Mouse (Mus musculus): ENCODE measurements around the gene Adgrv1.
A peak's percentile ranks its signal among the peaks of the same experiment; 100 is the strongest.

Gene Adgrv1

DNA sequence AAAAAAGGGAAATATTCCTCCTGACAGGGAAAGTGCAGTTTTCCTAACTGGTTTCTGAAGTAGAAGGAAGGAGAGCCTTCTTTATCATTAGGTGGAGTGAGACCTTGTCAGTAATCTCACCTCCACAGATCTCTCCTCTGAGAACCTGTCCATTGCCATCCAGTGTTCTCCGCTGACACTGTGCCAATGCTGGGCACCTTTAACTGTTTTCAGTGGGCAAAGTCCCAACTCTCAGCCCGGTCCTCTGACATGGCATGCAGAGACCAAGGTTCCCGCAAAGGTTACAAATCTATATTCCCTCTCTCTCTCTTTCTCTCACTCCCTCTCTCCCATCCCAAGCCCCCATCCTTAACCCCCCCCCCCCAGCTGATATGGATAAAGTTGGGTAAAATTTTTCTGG is 230.1 kb downstream of the Adgrv1 start:
- peak; percentile 38 for DNase-seq

DNA sequence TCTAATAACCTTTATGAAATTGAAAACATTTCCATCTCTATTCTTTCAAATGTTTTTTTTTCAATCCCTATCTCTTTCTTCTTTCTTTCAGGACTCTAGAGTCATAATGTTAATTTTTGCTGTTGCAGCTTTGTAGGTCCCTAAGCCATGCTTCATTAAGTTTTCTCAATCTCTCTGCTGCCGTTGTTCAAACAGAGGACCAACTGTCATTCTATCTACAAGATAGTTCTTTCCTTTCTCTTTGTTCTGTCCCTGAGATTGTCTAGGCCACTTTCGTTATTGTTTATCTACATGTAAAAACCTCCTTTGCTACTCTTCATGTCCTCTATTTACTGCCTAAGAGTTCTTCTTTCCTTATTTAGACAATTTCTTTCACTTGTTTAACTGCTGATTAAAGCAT is 230.8 kb downstream of the Adgrv1 start:
- peak; percentile 62 for DNase-seq

- peak; percentile 47 for DNase-seq
These were observed 231.2 kb downstream of the Adgrv1 start for GRCm38 (mm10) chr13:81401742-81402141.

GRCm38 (mm10) chr13:81385597-81386362 is 247.2 kb downstream of the Adgrv1 start:
- DNase-seq, result no peak

DNA sequence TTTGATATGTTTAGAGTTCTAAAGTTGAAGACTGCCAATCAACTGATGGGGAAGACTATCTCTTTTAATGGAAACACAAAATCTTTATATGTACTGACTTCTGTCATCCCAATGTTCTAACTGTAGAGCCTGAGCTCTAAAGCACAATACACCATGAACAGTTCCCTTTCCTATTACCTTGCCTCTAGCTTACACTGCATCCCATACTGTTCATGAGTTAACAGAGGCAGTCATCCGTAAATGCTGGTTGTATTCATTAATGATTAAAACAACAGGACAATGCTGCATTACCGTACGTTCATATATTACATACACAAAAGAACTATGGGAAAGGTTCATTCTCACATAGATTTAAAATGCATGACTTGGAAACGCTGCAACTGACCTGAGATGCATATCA is 251.1 kb downstream of the Adgrv1 start:
- DNase-seq, result peak; percentile 8

DNA sequence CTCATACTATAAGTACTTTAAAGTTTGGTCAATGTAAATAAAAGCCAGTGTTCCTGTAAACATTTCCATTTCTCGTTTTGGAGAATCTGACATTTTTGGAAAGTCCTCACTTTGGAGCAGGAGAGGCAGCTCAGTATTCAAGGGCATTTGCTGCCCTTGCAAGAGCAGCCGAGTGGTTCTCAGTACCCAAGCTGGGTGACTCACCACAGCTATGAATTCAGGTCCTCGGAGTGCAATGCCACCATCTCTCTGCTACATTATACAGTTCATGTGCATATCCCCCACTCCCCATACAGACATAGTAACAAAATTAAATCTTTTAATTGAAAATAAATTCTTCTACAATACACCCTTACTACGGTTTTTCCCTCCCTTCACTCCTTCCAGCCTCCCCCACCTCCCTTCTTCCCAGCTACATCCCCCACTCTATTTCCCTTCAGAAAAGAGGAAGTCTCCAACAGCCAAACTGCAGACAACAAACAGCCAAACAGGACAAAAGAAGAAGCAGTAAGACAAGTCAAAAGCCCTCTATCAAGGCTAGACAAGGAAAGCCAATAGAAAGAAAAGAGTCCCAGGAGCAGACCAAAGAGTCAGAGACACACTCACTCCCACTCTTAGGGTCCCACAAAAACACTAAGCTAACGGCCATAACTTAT is 262.0 kb downstream of the Adgrv1 start:
- DNase-seq, result no peak

- DNase-seq, result no peak
These were observed 262.8 kb downstream of the Adgrv1 start for GRCm38 (mm10) chr13:81370196-81370595.

DNA sequence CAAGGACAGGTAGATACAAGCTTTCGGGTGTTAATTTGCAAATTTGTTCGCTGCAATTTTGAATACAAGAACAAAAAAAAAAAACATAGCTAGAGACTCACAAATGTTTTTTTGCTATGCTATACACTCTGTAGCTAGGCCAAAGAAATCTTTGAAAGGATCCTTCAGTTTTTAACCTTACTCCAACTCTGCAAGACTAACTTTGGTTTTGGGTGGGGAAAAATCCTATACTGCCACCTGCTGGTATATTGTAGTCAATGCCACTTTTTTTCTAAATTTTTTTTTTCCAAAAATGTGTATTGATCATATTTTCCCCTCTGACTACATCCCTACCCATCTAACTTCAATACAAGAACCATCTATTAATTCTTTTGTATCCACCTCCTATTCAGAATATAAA is 263.4 kb downstream of the Adgrv1 start:
- peak; percentile 24 for DNase-seq

DNA sequence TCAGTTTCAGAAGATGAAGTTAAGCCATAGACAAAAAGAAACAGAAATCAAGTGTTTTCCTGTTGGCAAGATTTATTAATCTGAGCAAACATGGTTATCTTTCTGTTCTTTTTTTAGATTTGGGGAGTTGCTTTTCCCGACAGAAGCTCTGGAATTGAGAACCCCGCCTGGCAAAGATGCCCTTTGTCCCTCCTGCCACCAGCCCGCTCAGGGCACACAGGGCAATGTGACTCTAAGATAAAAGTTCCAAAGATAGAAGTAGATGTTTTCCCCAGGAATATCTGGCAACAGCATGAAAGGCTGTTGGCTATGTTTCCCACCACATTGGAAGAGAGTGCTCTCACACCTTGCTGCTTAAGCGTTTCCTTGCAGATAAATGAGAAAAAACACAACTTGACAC is 264.0 kb downstream of the Adgrv1 start:
- DNase-seq, result no peak

DNA sequence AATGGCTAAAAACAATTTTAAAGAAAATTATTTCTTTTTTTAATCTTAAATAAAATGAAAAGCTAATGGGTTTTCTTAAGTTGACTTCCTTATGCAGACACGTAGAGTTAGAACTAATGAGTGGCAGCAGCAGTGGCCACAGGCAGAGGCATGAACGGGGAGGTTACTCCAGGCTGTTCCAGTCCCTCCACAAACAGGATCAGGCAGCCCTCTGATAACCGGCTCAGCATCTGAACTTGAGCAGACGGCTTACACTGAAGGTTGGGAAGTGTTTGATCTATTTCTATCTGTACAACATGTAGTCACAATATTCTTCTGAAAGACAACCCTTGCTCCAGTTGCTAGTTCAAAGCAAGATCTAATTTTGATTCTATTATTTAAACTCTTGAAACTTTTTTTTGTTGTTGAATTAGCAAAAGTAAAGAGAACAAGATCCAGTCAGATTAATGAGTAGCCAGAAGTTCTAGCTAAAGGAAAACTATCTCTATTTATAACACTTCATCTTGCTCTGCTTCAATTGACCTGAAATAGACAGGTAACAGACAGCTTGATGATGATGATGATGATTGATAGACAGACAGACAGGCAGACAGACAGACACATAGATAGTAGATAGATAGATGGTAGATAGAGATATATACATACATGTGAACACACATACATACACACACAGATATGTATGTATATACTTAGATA is 265.1 kb downstream of the Adgrv1 start:
- no peak for DNase-seq

DNA sequence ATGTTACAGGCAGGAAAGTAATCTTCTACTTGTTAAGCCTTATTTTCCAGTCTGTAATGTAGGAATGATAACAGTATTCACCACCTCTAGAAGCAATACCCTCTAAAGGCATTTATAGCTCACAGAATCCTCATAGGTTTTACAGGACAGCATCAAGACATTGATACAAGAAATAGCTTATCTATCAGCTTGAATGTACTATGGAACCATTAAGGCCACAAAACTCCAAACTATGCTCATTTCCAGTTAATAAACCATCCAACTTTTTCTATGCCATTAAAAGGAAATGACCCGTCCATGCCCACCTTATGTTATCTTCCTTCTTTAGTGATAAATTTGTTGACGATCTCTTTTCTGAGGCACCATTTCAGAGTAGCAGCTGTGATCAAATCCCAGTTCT is 272.6 kb downstream of the Adgrv1 start:
- no peak for DNase-seq

- DNase-seq, result no peak
These were observed 274.2 kb downstream of the Adgrv1 start for GRCm38 (mm10) chr13:81358766-81359165.

DNA sequence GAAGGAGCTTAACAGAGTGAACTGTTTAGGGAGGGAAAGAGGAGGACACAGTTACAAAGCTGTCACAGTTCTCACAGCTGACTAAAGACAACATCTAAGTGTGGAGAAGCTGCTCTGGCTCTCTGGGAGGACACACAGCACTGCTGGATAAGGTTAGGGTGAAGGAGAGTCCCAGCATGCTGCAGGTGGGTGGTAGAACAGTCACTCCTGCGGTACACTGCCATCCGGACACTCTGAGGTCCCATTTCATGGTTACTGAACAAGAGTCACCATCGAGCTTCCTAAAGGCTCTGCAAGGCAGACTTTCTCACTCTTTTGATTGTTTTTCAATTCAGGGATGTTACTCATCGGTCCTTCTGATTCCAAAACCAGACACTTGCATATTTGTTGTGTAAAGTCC is 274.6 kb downstream of the Adgrv1 start:
- no peak for DNase-seq

- DNase-seq, result no peak
These were observed 275.7 kb downstream of the Adgrv1 start for GRCm38 (mm10) chr13:81357215-81357614.

- DNase-seq, result no peak
These were observed 278.4 kb downstream of the Adgrv1 start for GRCm38 (mm10) chr13:81354587-81354986.

DNA sequence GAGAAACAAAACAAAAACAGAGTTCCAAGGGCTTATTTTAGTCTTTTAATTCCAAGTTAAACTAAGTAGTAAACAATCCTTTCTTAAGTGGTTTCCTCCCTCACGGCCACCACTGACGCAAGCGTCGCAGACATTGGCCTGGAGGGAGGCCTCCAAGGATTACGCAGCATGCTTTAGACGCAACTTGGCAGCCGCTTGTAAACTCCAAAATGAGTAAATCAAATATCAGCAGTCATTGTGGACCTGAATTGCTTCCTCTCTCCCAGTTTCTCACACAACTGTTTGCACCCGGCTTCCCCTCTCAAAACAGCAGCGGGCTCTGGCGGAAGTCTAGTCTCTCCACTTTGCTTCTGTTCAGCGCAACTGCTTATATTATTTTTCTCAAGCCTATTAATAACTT is 280.7 kb downstream of the Adgrv1 start:
- no peak for DNase-seq

GRCm38 (mm10) chr13:81351462-81352155 is 281.3 kb downstream of the Adgrv1 start:
- no peak for DNase-seq

- DNase-seq, result no peak
These were observed 285.5 kb downstream of the Adgrv1 start for GRCm38 (mm10) chr13:81347261-81347980.

DNA sequence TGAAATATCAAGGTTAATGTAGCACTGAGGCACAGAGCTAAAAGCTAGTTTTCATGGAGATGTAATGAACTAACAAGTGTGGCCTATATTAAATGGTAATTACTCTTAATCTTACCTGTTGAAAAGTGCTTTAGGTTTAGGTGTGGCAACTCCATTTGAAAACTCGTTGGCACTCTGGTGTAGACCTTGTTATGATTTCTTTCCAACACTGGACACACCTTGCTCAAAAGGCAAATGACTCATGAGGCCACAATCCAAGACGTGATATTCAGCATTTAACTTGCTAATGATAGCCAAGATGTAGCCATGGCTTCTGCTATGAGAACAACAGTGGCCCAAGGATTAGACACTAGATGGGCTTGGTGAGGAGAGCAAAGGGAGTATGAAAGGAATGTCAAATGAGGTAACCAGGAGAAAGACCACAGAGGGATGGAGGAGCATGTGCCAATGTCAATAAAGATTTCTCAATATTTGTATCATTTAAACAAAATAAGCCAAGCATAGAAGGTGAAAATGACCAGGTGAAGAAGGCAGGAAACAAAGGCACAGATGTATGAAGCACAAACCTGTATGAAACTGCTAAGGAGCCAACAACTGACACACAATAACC is 289.9 kb downstream of the Adgrv1 start:
- DNase-seq, result no peak

- no peak for DNase-seq
These were observed 297.7 kb downstream of the Adgrv1 start for GRCm38 (mm10) chr13:81335241-81335640.

- DNase-seq, result no peak
These were observed 300.9 kb downstream of the Adgrv1 start for GRCm38 (mm10) chr13:81332018-81332417.

DNA sequence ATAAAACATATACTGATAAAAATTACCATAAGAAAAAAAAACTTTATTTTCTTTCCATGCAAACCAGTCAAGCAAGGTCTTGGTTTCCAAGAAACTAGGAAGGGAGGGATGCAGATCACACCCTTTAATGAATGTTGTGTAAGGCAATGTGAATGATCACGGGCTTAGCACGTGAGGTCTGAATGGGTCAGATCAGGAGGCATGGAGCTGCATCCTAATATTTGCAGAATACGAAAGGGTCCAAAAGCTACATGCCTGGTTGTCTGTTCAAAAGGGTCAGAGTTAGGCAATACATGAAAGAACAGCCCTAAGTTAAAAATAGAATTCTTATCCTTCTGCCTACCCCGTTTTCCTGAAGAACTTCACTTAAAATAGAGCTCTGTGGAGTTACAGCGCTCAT is 303.2 kb downstream of the Adgrv1 start:
- no peak for DNase-seq

All from retina, postnatal 1 day (tissue).